Mouse (Mus musculus): ENCODE data around the gene Fam71e2.

DNA sequence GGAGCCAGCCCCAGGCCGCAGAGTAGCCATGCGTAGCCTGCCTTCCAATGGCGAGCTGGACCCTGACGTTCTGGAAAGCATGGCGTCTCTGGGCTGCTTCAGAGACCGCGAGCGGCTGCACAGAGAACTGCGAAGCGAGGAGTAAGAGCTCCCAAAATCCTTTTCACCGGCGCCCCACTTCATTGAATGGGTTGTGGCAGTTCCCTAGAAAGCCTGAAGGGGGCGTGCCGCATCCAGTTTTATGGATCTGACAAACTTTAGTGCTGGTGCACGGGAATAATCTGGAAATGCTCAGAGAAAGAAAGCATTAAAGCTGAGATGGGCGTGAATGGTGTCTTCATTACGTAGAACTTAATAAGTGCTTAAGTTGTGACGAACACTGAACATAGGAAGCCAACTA is 66.0 kb downstream of the Fam71e2 start:
- TF ChIP-seq POLR2A (IDR thresholded peaks at IDR 0.05; ENCODE audit: insufficient read depth, low read depth, low read length) = no peak
- TF ChIP-seq CTCF (IDR thresholded peaks at IDR 0.05; ENCODE audit: insufficient read depth, low read depth, low read length) = peak; percentile 47; the same call in 1 of the 2 replicates

Data from olfactory bulb, adult 2 months (tissue).